Mouse (Mus musculus) cerebellum, postnatal 10 days (tissue): ENCODE measurements around the gene Srgap3.
A peak's percentile ranks its signal among the peaks of the same experiment; 100 is the strongest.

ENCODE experiments used
- DNase-seq, 2 experiments: peaks; one replicate each; pipeline ENCODE4 v3.0.0; 2021; ENCODE audit warnings: mixed read lengths in 2 of 2

The Srgap3 gene

GRCm38 (mm10) chr6:112946895-112947436, at the start of gene Srgap3:
TSS of gene Srgap3 (minus strand) at chr6:112947266.
- DNase-seq, result peak; percentile 89 to 91

DNA sequence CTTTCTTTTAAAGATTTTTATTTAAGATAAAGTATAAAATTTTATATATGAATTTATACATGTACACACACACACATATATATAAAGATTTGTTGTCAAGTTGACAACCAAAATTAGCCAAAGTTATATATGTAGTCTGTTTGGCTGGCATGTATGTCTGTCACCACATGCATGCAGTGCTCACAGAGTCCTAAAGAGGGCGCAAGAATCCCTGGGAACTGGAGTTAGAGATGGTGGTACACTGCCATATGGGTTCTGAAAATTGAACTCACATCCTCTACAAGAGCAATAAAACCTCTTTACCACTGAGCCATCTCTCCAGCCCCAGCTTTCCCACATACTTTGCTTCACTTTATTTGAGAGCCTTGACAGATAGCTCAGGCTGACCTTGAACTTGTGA, 48.6 kb upstream of the Srgap3 start:
- no peak for DNase-seq

- DNase-seq, result peak; percentile 26 to 36
These were observed 43.1 kb upstream of the Srgap3 start for GRCm38 (mm10) chr6:112990119-112990518.

GRCm38 (mm10) chr6:112985362-112986314, 38.6 kb upstream of the Srgap3 start:
- DNase-seq, result no peak

- DNase-seq, result peak in 1 of 2 experiments; percentile 30
These were observed 35.2 kb upstream of the Srgap3 start for GRCm38 (mm10) chr6:112982241-112982640.

- DNase-seq, result no peak
These were observed 31.9 kb upstream of the Srgap3 start for GRCm38 (mm10) chr6:112978947-112979346.

DNA sequence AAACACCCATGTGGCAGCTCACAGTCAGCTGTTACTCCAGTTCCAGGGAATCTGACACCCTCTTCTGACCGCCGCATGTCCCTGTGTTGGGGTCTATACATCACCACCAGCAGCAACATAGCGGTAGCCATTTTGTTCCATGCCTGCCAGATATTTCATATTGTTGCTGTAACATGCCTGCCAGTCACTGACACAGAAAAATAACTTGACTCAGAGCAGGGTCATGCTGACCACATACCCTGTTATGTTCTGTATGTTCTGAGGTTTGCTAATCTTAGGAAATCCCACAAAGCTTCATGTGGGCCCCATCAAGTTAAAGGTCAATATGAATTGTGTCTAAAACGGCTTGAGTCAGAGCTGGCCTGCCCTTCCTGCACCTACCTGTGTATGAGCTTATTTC, 30.2 kb upstream of the Srgap3 start:
- no peak for DNase-seq

DNA sequence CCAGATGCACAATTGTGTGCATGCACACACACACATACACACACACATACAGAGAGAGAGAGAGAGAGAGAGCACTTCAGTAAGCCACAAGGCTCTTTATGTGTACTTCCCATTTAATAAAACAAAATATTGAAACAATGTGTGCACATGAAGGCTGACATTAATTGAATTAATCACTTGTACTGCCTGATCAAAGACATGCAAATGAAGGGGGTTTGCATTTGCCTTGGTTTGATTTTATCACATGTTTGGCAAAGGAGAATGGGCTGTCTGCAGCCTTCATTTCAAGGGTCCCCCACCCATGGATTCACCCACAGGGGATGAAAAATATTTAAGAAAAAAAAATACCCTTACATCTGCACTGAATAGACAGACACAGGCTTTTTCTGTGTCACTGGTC, 29.5 kb upstream of the Srgap3 start:
- DNase-seq, result no peak

DNA sequence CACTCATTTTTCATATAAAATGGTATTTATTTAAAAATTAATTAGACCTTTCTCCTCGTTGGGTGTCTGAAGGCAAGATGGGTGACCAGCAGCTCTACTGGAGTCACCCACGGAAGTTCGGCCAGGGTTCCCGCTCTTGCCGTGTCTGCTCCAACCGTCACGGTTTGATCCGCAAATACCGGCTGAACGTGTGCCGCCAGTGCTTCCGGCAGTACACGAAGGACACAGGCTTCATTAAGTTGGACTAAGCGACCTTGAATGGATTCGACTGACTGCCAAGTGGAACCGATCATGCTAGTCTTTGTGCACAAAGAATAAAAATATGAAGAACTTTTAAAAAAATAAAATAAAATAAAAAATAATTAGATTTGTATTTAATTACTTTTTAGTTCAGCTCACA, 29.1 kb upstream of the Srgap3 start:
- no peak for DNase-seq

DNA sequence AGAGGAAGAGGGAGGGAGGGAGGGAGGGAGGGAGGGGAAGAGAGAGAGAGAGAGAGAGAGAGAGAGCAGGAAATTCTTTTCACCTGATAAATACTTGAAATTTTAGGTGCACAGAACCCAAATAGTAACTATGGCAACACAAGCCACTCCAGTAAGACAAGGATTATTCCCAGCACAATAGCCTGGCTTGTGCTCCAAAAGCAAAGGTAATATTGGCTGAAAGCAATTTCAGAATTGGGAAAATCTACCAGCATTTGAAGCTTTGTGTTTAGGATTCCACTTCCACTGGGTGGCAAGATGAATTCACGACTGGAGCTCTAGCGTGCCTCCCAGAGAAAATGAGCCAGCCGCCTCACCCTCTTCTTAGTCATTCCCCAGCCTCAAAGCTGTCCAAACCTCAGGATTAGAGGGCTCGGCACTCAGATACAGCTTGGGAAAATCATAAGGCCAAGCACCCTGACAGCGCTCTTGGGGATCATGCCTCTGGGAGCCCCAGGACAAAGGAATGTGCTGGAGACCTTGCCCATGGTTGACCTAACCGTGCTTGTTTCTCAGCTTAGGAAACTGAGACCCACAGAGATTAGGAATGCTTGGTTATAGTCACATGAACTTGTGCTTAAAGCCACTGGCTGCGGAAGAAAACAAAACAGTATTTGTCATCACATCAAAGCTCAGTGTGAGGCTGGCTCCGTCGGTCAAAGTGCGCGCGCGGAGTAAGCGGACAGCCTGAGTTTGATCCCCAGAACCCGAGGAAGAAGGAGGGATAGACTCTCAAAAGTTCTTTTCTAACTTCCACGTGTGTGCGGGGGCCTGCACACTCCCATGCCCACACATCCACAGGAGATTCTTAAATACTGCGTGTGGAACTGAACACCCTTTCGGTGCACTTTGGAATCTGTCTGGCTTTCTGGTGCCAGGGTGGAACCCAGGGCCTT, 27.0 kb upstream of the Srgap3 start:
- no peak for DNase-seq

DNA sequence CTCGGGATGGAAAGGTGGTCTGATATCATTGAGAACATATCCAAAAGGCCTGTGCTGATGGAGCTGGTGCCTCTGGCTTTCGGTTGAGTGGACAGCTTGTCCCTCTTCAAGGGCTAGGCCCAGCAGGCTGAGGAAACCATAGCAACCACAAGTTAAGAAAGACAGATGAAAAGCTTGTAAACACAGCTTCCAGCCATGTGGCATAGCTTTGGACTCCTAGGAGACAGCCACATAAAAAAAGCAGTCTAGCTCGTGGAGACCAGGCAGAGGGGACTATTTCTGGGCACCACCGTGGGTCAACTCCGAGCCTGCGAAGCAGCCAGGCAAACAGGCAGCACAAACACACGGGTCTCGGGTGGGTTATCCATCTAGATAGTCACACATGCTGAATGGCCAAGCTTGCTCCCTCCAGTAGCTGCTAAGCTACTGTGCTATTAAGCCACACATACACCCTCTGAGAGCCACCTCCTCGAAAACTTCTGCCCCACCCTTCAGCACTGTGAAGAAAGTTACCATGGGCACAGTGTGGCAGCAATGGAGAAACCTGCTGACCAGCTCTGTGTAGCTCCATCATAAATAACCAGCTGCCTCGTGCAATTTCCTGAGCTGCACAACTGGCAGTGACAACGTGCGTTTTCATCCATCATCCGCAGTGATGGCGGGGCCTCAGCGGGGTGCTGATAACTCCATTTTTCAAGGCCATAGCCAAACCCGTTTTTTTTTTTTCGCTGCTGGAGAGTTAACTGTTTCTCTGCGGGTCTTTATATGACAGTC, 26.0 kb upstream of the Srgap3 start:
- DNase-seq, result peak; percentile 42 to 47

- DNase-seq, result no peak
These were observed 25.1 kb upstream of the Srgap3 start for GRCm38 (mm10) chr6:112972127-112972526.

GRCm38 (mm10) chr6:112971116-112971768, 24.2 kb upstream of the Srgap3 start:
- peak; percentile 32 to 36 for DNase-seq

GRCm38 (mm10) chr6:112967359-112967758, 20.3 kb upstream of the Srgap3 start:
- no peak for DNase-seq

DNA sequence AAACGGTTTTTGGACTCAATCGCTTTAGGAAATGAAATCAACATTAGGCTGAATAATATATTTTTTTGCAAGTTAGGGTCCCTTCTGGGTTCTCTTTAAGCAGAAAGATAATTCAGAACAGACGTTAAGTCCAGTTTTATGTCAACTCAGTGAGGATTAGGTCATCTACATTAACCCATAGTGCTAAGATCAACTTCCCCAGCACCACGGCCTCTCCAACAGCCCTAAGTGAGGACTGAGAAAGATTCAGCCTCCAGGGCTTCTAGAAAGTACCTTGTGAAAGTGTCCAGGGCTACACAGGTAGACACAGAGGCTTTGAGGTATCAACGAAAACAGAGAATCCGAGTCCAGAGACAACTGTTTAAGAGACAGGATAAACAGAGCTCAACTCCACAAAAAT, 11.3 kb upstream of the Srgap3 start:
- no peak for DNase-seq

GRCm38 (mm10) chr6:112957583-112958280, 10.7 kb upstream of the Srgap3 start:
- peak in 1 of 2 experiments; percentile 26 for DNase-seq

GRCm38 (mm10) chr6:112955773-112956172, 8.7 kb upstream of the Srgap3 start:
- DNase-seq, result no peak

DNA sequence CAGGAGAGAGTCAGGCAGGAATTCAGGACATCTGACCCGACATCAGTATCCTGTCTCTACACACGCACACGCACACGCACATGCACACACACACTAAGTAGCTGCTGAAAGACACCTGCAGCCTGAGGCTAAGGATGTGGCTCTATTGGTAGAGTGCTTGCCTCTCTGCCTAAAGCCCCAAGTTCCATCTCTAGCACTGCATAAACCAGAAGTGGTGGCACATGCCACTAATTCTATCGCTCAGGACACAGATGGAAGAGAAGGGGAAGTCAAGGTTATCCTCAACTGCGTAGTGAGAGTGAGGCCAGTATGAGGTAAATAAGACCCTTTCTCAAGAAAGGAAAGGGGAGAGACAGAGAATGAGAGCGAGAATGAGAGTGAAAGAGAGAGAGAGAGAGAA, 6.8 kb upstream of the Srgap3 start:
- no peak for DNase-seq

GRCm38 (mm10) chr6:112951254-112951653, 4.2 kb upstream of the Srgap3 start:
- peak in 1 of 2 experiments; percentile 52 for DNase-seq

GRCm38 (mm10) chr6:112950205-112951110, 3.4 kb upstream of the Srgap3 start:
- no peak for DNase-seq
